Mouse (Mus musculus): ENCODE results near the gene Smg6.

- TF ChIP-seq CTCF (IDR thresholded peaks at IDR 0.05; ENCODE audit: low read depth) = no peak
- TF ChIP-seq EP300 (IDR thresholded peaks at IDR 0.05; ENCODE audit: low read depth) = no peak
Measured at GRCm38 (mm10) chr11:75092159-75092558, 166.5 kb downstream of the Smg6 start.
